Mouse (Mus musculus): ENCODE measurements around the gene Cep112. TPM values are rescaled to one million over a fixed set of nuclear protein-coding genes. Genes with fewer than 3 reads are reported as not detected.

The Cep112 gene
- polyA plus RNA-seq, 1 experiment = not detected

DNA sequence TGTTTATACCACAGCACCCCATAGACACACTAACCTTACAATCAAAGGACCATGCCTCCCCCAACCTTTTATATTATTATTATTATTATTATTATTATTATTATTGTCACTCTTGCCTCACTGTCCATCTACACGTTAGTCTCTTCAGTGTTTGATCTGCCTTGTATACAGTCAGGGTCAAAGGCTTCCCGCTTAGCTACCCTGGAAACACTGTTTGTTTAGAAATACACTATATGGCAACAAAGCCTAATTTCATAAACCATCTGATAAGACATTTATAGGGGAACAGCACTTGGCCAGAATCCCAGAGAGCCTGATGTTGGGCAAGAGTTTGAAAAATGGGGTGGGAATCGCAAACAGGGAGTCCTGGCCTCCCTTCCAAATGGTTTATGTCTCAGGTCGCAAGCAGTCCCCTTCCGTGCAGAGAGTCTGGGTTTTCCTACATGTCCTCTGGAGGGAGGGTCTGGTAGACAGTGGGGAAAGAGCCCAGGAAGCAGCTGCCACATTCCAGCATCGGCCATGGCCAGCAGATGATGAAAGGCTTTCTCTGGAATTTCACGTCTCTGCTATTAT, 451.7 kb downstream of the Cep112 start:
- Histone ChIP-seq H3K36me3 (replicated peaks; ENCODE audit: low read length) (no peaks in the 10 kb centered on the region), H3K4me1 (no peaks in the 10 kb centered on the region), H3K4me3 (replicated peaks) (no peak overlapping the region), H3K9me3 (no peaks in the 10 kb centered on the region; the same call in 1 of the 2 replicates), H3K27me3 (replicated peaks) (no peaks in the 10 kb centered on the region)
- no peak for TF ChIP-seq GATA1 (IDR thresholded peaks at IDR 0.05; ENCODE audit: borderline replicate concordance, low read length)
- no peak for TF ChIP-seq FLI1 (IDR thresholded peaks at IDR 0.05; ENCODE audit: low read length)

DNA sequence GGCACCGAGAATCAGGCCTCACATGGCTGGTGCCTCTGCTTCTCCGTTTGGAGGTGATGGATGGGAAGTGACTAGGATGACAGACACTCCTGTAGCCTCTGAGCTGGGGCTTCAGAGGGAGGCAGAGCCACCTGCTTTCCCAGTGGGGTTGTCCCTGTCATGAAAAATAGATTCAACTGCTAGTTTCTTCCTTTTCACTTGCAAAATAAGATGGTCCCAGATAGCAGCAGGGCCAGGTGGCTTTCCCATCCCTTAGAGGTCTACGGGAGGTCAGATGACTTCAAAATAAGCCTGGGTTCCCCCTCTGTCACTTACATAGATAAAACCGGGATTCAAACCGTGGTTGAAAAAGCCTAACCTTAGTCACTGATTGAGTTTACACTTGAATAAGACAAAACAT, 452.5 kb downstream of the Cep112 start:
- H3K4me1 ChIP-seq = no peaks in the 10 kb centered on the region

DNA sequence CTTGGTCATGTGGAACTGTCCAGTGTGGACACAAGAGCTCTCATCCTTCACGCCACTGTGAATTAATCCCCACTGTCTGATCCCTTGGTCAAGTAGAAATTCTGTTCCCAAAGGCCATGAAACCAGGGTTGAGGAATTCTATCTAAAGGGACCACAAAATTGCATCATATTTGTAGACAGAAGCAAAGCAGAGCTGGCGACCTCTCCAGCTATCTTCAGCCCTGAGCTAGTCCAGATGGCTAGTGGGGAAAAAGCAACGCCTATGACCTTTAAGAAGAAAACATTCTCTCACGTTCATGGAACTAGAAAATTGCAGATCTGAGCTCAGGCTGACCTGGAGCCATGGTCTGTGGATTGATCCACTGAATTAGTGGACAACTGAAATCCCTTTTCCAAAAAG, 455.6 kb downstream of the Cep112 start:
- H3K27me3 ChIP-seq (replicated peaks) = peaks cover 2% of the 10 kb centered on the region
- H3K4me1 ChIP-seq = no peaks in the 10 kb centered on the region
- TF ChIP-seq GATA1 (IDR thresholded peaks at IDR 0.05; ENCODE audit: borderline replicate concordance, low read length) (no peak), FLI1 (IDR thresholded peaks at IDR 0.05; ENCODE audit: low read length) (no peak)
- no peak overlapping the region for H3K4me3 ChIP-seq (replicated peaks)
- H3K36me3 ChIP-seq (replicated peaks; ENCODE audit: low read length) = no peaks in the 10 kb centered on the region
- H3K9me3 ChIP-seq = peaks cover 5% of the 10 kb centered on the region; the same call in 1 of the 2 replicates

More for the DNA sequence above, 452.5 kb downstream of the Cep112 start:
- TF ChIP-seq GATA1 (IDR thresholded peaks at IDR 0.05; ENCODE audit: borderline replicate concordance, low read length) (no peak), FLI1 (IDR thresholded peaks at IDR 0.05; ENCODE audit: low read length) (no peak)
- no peaks in the 10 kb centered on the region; the same call in 1 of the 2 replicates for H3K9me3 ChIP-seq
- no peaks in the 10 kb centered on the region for H3K27me3 ChIP-seq (replicated peaks)
- no peak overlapping the region for H3K4me3 ChIP-seq (replicated peaks)
- H3K36me3 ChIP-seq (replicated peaks; ENCODE audit: low read length) = no peaks in the 10 kb centered on the region

DNA sequence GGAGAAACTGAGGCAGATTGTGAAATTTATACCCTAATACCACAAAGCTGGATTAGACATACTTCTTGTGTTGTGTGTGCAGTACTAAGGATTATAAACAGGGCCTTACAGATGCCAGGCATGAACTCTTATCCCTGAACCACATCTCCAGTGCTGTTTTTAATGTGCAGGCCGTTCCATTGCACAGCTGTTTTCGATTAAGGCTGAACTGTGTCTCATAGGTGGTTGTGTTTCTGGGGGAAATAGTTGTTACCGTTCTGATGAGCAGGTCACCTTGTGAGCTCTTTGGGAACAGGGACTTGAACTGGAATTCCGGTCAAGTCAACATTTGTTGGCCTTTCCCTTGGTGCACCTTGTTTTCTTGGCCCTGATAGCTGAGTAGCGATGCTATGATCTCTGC, 456.7 kb downstream of the Cep112 start:
- TF ChIP-seq FLI1 (IDR thresholded peaks at IDR 0.05; ENCODE audit: low read length) = no peak
- no peak for TF ChIP-seq GATA1 (IDR thresholded peaks at IDR 0.05; ENCODE audit: borderline replicate concordance, low read length)
- Histone ChIP-seq H3K36me3 (replicated peaks; ENCODE audit: low read length) (no peaks in the 10 kb centered on the region), H3K4me3 (replicated peaks) (no peak overlapping the region), H3K4me1 (no peaks in the 10 kb centered on the region), H3K27me3 (replicated peaks) (peaks cover 2% of the 10 kb centered on the region), H3K9me3 (peaks cover 5% of the 10 kb centered on the region; the same call in 1 of the 2 replicates)

DNA sequence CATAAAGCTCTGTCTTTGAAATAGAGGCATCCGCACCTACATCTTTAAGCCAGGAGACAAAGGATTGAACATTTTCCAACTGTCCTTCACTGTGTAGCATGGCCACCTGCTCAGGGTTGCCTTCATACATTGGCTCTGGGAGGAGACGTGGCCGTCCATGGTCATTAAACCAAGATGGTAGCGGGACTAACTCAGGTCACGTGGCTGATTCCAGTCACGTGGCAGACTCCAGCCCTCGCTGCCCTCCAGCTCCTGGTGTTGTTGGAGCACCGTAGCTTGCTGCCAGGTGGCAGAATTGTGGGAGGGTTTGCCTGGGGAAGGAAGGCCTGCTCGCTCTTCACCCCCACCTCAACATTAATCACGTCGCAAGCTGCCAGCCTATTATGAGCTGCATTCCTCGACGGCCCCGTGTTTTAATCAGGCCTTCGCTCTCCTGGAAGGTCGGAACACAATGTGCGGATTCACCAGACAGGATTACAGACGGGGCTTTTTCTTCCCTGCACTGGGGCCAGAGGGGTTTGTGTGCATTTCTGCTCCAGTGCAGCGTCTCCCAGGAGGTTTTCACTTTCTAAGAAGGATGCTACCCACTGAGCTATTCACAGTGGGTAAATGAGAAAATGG, 460.4 kb downstream of the Cep112 start:
- H3K36me3 ChIP-seq (replicated peaks; ENCODE audit: low read length) = no peaks in the 10 kb centered on the region
- no peak overlapping the region for H3K4me3 ChIP-seq (replicated peaks)
- TF ChIP-seq GATA1 (IDR thresholded peaks at IDR 0.05; ENCODE audit: borderline replicate concordance, low read length) (no peak), FLI1 (IDR thresholded peaks at IDR 0.05; ENCODE audit: low read length) (no peak)
- H3K4me1 ChIP-seq = no peaks in the 10 kb centered on the region
- peaks cover 10% of the 10 kb centered on the region for H3K9me3 ChIP-seq
- peaks cover 16% of the 10 kb centered on the region for H3K27me3 ChIP-seq (replicated peaks)

DNA sequence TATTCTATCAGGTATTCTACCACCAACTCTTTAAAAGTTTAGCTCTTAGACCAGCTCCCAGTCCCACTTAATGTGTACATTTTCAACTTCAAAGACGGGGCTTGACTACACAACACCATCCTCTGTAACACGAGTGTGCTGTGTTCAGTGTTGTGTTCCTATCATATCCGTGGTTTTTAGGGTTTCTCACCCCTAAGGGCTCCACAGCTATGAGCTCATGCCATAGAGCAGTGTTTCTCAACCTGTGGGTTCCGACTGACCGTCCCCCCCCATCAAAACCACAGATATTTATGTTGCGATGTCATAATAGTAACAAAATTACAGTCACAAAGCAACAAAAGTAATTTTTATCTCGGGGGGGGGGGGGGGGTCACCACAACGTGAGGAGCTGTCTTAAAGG, 461.1 kb downstream of the Cep112 start:
- TF ChIP-seq GATA1 (IDR thresholded peaks at IDR 0.05; ENCODE audit: borderline replicate concordance, low read length) (no peak), FLI1 (IDR thresholded peaks at IDR 0.05; ENCODE audit: low read length) (no peak)
- H3K27me3 ChIP-seq (replicated peaks) = peaks cover 19% of the 10 kb centered on the region
- no peaks in the 10 kb centered on the region for H3K36me3 ChIP-seq (replicated peaks; ENCODE audit: low read length)
- no peaks in the 10 kb centered on the region for H3K4me1 ChIP-seq
- no peak overlapping the region for H3K4me3 ChIP-seq (replicated peaks)
- peaks cover 10% of the 10 kb centered on the region for H3K9me3 ChIP-seq

DNA sequence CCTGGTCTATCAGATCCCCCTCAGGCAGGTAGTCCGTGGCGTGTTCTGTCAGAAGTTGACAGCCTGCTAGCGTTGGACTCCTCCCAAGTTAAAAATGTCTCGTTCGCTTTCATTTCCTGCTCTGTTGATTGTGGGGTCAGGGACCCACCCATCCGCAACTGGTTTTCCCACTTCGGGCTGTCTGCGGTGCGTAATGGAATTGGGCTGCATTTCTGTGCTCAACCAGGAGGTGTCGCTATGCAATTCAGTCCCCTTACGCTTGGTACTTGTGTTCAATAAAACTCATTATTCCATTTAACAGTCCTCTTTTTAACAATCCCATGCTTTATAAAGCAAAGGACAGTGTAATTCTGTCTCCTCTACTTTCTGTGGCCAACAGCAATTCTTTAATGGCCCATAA, 464.1 kb downstream of the Cep112 start:
- H3K4me1 ChIP-seq = no peaks in the 10 kb centered on the region
- no peak overlapping the region for H3K4me3 ChIP-seq (replicated peaks)
- TF ChIP-seq FLI1 (IDR thresholded peaks at IDR 0.05; ENCODE audit: low read length) (no peak), GATA1 (IDR thresholded peaks at IDR 0.05; ENCODE audit: borderline replicate concordance, low read length) (no peak)
- no peaks in the 10 kb centered on the region for H3K36me3 ChIP-seq (replicated peaks; ENCODE audit: low read length)
- H3K9me3 ChIP-seq = peaks cover 10% of the 10 kb centered on the region
- peaks cover 44% of the 10 kb centered on the region for H3K27me3 ChIP-seq (replicated peaks)

DNA sequence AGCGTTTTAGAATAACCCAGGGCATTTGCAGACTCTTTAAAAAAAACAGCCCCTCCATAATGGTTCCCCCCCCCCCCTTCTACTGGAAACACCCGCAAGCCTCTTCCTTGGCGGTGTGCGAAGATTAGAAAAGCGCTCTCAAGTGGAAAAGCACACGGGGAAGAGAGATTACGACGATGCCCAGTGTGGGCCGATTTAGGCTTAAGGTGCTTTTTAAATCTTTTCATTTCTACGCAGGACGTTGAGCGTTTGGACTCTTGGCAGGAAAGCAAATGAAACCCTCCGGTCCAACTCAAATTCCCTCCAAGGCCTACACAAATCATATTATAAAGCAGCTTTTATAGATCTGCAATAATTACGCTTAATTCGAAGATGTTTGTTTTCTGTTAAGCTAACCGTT, 465.6 kb downstream of the Cep112 start:
- H3K27me3 ChIP-seq (replicated peaks) = peaks cover 43% of the 10 kb centered on the region
- no peaks in the 10 kb centered on the region for H3K36me3 ChIP-seq (replicated peaks; ENCODE audit: low read length)
- no peak for TF ChIP-seq GATA1 (IDR thresholded peaks at IDR 0.05; ENCODE audit: borderline replicate concordance, low read length)
- TF ChIP-seq FLI1 (IDR thresholded peaks at IDR 0.05; ENCODE audit: low read length) = no peak
- peaks cover 5% of the 10 kb centered on the region for H3K9me3 ChIP-seq
- no peaks in the 10 kb centered on the region for H3K4me1 ChIP-seq
- H3K4me3 ChIP-seq (replicated peaks) = no peak overlapping the region

DNA sequence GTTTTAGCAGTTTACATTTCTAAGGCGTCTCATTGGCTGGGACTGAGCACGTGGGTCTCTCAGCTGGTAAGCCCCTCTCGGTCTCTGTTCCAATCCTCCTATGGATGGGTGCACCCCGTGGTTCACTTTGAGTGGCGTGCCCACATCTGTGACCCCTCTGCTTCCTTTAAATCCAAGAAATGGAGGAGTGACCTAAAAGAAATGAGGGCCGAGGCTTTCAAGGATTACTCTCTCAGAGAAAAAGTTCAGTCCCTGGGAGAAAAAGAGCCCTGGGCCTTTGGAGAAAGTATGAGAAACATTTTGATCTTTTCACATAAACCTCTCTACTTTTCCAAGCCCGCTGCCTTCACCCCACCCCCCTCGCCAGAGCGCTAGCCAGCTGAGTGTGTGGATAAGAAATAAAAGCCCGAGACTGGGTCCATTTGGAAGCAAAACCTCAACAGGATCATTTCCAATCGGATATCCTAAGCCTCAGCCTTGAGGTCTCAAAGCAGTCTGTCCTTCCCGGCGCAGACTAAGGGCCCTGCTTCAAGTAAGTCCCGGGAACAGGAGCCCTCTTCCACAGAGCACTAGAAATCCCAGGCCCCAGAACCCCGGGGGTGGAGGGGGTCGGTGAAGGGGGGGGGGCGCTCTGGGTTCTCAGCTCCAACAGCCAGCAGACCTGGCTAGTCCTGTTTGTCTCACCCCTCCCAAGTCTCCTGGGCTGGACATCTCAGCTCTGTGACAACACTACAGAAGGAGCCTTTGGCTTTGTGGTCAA, 466.3 kb downstream of the Cep112 start:
- H3K36me3 ChIP-seq (replicated peaks; ENCODE audit: low read length) = no peaks in the 10 kb centered on the region
- H3K4me3 ChIP-seq (replicated peaks) = no peak overlapping the region
- H3K27me3 ChIP-seq (replicated peaks) = peaks cover 43% of the 10 kb centered on the region
- peaks cover 5% of the 10 kb centered on the region; the same call in 1 of the 2 replicates for H3K9me3 ChIP-seq
- TF ChIP-seq FLI1 (IDR thresholded peaks at IDR 0.05; ENCODE audit: low read length) (no peak), GATA1 (IDR thresholded peaks at IDR 0.05; ENCODE audit: borderline replicate concordance, low read length) (no peak)
- H3K4me1 ChIP-seq = no peaks in the 10 kb centered on the region

DNA sequence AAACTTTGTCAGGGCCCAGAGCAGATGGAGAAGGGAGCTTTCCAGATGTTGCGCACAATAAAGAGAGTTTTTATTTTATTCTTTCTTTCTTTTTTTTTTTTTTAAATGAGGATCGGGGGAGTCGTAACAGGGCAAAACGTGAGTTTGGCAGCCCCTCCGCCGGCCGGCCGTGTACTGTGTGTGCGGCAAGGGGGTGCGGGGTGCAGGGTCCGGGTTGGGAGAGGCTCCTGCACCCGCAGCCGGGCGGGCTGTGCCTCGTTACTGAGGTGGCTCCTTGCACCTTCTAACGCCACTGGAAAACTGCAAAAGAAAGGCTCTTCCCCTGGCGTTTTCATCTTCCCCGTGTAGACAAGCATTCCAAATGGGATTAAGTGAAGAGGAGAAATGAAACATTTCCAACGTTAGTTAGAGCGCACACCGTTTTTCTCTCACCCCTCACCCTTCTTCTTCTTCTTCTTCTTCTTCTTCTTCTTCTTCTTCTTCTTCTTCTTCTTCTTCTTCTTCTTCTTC, 466.9 kb downstream of the Cep112 start:
- H3K4me3 ChIP-seq (replicated peaks) = no peak overlapping the region
- TF ChIP-seq FLI1 (IDR thresholded peaks at IDR 0.05; ENCODE audit: low read length) = no peak
- TF ChIP-seq GATA1 (IDR thresholded peaks at IDR 0.05; ENCODE audit: borderline replicate concordance, low read length) = no peak
- no peaks in the 10 kb centered on the region for H3K4me1 ChIP-seq
- H3K36me3 ChIP-seq (replicated peaks; ENCODE audit: low read length) = no peaks in the 10 kb centered on the region
- peaks cover 5% of the 10 kb centered on the region; the same call in 1 of the 2 replicates for H3K9me3 ChIP-seq
- peaks cover 43% of the 10 kb centered on the region for H3K27me3 ChIP-seq (replicated peaks)

All from megakaryocyte, embryonic 14.5 days (primary cell).